Mouse (Mus musculus) thymus, postnatal 36 days (tissue): ENCODE data around the gene Abca4.
A peak's percentile ranks its signal among the peaks of the same experiment; 100 is the strongest.

ENCODE experiments used
- DNase-seq, 2 experiments: peaks; one replicate each; pipeline ENCODE4 v3.0.0; 2022; ENCODE audit warnings: mixed read lengths in 2 of 2

Gene Abca4

DNA sequence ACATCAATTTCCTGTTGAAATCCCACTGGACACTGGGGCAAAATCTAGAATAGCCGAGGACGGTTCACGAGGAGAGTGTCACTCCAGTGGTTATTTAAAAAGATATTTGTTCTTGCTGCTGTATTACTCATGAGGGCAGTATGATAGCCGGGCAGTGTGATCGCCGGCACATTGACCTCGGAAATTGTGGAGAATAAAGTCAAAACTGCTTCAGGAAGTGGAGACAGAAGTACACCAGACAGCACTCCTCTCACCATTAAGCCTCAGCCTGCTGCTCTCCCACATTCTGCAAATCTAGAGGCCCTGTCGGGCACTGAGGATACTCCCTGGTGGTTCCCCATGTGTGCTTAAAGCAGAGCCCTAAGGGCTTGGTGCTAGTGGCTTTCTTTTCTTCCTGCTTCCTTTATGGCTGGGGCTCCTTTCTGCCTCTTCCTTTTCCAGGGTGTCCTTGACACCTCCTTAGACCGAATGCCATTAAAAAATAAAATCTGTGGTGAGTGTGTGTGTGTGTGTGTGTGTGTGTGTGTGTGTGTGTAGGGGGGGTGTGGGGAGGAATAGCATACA lies 74.5 kb downstream of the Abca4 start:
- no peak for DNase-seq

DNA sequence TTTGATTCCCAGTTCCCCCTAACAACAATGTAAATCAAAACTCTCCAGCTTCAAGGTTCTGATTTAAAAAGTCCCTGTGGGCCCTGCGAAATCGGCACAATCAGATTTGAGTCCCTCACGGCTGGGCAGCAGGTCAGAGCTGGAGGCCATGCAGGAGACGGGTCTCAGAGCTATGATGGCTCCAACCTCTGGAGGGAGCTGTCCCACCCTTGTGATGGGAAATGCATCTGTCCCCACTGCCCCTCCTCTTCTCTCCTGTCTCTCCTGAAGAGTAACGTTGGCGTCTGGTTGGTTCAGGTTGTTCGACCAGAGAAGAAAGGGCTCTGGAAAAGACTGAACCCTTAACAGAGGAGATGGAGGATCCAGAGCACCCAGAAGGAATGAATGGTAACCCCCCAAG lies 75.5 kb downstream of the Abca4 start:
- no peak for DNase-seq

GRCm38 (mm10) chr3:122120217-122120616 lies 76.0 kb downstream of the Abca4 start:
- no peak for DNase-seq

DNA sequence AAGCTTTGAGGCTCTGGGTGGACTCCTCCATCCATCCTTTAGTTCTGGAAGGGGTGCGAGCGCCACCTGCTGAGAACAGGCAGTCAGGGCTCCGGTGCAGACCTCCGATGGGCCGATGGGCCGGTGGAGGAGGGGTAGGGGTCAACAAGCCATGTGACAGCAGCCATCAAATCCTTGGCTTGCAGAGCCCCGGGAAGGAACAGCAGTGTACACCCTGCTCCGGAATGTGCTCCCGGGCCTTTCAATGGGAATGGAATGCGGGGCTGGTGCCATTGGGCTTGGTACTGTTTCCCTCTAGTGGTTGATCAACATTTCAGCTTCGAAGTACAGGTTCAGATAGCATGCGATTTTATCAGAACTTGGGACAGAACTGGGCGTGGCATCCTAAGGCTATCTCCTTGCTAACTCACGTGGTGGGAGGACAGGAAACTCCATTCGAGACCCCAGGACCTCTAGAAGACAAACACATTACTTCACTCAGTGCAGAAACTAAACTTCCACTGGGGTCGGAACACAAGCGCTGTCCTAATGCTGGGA lies 78.0 kb downstream of the Abca4 start:
- DNase-seq: peak; percentile 66 to 68

DNA sequence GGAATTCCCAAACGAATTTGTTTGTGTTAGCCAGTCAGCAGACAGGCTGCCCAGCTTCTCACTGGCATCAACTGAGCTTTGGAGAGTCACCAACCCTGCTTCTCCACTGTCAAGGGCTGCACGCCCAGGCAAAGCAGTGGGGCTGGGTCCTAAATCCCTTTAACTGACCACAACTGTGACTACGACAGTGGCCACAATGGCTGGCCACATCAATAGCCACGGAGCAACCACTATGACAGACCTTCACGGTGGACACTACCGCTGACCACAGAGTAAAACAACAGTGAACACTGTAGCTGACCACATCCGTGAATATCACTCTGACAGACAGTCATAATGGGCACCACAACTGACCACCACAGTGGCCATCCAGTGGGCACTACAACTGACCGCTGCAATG lies 78.6 kb downstream of the Abca4 start:
- DNase-seq: no peak

DNA sequence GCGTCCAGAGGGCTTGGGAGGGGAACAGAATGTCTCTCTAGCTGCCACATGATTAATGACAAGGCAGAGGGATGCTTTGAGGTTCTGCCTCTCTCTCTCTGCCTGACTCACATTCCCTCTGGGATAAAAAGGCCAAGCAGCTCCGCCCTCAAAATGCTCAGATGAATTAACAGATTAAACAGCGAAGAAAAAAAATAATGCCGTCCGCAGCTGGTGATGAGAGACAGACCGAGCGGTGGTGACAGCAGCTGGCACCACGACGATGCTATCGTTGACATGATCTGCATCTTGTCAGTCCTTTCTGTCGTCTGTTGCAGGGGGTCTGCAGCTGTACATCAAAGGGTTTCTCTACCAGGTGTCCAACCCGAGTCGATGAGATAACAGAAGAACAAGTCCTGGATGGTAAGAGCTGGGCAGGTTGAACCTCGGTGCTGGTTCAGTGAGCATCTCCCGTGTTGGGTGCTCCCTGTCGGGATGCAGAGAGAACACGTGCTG lies 84.8 kb downstream of the Abca4 start:
- no peak for DNase-seq

- DNase-seq: no peak
Observed at GRCm38 (mm10) chr3:122130771-122131170, 86.5 kb downstream of the Abca4 start.

- no peak for DNase-seq
Observed at GRCm38 (mm10) chr3:122131633-122132032, 87.4 kb downstream of the Abca4 start.

GRCm38 (mm10) chr3:122133255-122133654 lies 89.0 kb downstream of the Abca4 start:
- no peak for DNase-seq

DNA sequence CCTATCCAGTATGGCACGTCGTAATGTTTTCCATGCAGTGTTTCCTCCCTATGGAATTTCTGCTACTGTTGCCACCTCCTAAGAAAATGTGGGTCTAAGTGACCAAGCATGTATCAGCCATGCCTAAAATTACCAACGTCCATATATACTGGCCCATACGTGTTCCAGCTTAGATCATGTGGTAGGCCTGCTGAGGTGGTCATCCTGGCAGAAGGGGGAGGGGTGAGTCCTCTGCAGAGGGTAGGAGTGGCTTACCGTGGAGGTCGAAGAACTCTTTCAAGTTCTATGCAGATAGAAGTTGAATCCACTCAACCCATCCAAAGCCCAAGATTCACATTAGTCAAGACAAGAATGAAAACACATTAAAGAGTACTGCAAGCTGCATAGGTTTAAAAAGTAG lies 89.6 kb downstream of the Abca4 start:
- no peak for DNase-seq

DNA sequence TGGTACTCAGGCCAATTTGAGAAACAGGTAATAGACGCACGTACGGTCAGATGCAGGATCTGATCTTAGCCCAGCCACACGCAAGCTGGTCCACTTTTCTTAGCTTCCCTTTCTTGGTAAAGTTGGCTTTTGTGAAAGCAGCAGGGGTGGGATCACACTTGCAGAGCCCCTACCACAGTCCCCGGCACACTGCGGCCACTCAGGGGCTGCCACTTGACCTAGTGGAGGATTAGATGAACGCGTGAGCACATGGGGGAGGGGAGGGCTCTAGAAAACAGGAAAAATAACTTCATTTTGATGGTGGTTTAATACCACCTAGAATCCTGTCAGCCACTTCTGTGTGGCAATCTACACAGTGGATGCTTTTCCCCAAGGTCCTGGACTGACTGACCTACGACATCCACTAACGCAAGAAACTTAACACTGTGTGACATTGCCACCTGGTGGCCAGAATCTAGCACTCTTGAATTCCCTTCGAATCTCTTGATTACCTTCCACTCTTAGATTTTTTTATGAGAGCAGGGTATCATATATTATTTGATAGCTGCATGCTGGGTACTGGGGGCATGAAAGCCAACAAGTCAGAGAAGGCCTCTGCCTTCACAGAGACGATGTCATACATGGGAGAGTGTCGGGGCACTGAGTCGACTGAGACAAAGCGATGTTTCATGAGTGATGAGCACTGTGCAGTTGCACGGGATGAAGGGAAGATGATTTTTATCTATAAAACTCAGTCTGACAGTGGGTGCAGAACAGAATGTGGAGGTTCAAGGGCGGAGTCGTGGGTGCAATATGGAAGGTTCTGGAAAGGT lies 96.6 kb downstream of the Abca4 start:
- peak in 1 of 2 experiments; percentile 18 for DNase-seq

- DNase-seq: no peak
Observed at GRCm38 (mm10) chr3:122142256-122142922, 98.1 kb downstream of the Abca4 start.

DNA sequence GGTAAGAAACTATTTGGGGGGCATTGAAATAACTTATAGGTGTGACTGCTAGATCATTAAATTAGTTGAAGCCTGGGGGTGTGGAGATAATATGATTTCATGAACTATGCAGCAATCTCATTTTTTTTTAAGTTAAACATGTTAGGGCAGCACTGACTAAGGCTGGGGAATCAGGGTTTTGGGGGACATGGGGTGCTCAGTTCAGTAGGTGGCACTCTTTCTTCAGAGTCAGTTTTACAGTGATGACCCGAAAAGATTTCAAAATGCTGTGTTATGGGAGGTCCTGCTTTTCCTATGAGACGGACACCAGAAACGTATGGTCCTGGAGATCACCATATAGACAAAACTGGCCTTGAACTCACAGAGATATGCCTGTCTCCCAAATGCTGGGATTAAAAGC lies 99.2 kb downstream of the Abca4 start:
- no peak for DNase-seq

- DNase-seq: no peak
Observed at GRCm38 (mm10) chr3:122145430-122145829, 101.2 kb downstream of the Abca4 start.

DNA sequence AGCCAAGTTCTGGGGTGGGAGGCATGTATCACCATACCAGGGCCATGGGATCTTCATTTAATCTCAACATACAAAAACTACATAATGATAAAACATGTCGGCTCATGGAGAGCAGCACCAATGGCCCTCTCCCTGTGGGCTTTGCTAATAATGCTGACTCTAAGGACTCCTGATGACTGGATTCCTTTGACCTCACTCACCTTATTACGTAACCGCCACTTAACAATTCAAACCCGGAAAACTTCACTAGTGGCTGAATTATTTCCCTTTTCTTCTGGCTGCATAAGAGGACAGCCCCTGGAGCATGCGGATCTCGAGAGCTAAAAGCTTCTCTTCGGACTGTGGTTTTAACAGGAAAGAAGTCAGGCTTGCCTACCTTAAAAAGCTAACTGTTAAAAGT lies 106.6 kb downstream of the Abca4 start:
- no peak for DNase-seq

DNA sequence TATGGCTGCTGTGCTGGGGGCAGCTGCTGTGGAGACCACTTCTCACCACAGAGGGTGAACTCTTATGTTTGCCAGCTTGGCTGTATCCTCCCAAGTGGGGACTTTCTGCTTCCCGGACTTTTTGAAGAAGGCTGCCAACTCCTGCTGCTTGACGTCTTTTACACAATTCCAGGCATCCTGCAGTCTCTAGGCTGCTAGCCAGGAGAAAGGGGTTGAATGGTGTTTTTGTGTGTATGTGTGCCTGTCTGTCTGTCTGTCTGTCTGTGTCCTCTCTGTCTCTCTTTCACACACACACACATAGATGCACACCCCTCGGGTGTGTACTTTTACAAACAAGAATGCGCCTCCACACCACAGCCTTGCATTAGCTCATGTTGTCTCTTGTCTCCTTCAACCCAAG lies 108.2 kb downstream of the Abca4 start:
- no peak for DNase-seq

DNA sequence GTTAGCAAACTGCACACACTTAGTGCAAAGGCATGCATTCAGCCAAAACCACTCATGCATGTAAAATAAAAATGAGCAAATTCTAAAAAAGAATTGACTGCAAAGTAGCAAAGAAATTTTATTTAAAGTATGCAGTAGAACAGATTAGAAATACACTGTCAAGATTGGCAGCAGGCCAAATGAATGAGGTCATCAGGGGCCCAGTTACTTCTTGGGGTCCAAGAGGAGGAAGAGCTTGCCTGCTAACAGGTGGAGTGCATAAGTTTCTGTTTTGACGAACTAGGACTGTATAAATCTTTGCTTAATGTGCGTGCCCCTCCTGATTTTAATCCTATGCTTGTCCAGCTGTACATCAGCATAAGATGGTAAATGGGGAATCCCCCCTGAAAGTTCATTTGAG lies 109.8 kb downstream of the Abca4 start:
- DNase-seq: no peak

DNA sequence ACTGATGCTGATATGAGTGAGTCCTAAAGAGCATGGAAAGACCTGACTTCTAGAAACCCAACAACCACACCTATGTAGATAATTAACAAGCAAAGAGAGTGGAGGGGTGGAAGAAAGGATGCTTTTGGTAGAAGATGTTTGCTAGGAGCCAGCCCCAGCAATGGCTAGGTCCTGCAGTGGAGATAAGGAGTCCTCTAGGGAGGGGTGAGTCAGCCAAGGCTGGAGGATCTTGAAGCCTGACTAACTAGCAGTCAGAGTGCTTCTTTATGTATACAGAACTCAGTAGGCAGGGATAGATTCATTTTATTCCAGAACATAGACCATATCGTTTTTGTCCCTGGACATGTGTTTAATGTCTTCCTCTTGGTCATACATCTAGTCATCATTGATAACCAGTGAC lies 115.2 kb downstream of the Abca4 start:
- DNase-seq: no peak

- DNase-seq: peak; percentile 32 to 44
Observed at GRCm38 (mm10) chr3:122169616-122170178, 125.5 kb downstream of the Abca4 start.

DNA sequence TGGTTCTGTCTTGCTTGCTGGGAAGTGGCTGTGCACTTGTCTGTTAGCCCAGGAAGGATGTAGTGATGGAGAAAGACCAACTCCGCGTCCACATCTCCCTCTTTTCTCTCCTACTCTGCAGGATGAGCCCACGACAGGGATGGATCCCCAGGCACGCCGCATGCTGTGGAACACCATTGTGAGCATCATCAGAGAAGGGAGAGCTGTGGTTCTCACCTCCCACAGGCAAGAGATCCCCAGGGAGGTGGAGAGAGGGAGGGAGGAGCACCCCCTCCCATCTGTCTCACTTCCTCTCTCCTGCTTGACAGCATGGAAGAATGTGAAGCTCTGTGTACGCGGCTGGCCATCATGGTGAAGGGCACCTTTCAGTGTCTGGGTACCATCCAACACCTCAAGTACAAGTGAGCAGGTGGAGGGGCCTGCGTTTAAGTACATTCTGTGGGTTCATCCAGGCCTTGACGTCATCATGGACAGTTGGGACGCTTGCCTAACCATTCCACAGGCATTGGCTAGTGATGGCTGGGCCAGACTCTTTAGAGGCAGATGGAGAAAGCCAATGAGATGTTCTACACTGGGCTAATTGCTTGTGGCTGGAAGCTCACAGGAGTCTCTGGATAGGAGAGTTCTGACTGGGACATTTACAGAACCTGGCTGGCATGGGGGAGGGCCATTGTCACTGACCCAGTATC lies 126.5 kb downstream of the Abca4 start:
- DNase-seq: no peak

GRCm38 (mm10) chr3:122173526-122174150 lies 129.4 kb downstream of the Abca4 start:
- DNase-seq: no peak

- DNase-seq: no peak
Observed at GRCm38 (mm10) chr3:122176018-122176417, 131.8 kb downstream of the Abca4 start.
